Mouse (Mus musculus) heart, adult 2 months (tissue): ENCODE measurements around the gene Ikzf2. TPM values are rescaled to one million over a fixed set of nuclear protein-coding genes. Genes with fewer than 3 reads are reported as not detected.

ENCODE experiments used
- DNase-seq, 2 experiments: peaks; one replicate each; pipeline ENCODE4 v3.0.0; 2021
- H3K27ac ChIP-seq: fragments of 200-600 bp; 2 replicates; pipeline ENCODE4 v1.8.1; 2022
- H3K27me3 ChIP-seq: fragments of 200-500 bp; 2 replicates; pipeline ENCODE4 v1.6.1; 2012; ENCODE audit warnings: mild to moderate bottlenecking, low read length, inconsistent platforms, mixed read lengths; ENCODE audit not compliant: control insufficient read depth, insufficient read depth
- H3K36me3 ChIP-seq: fragments of 200-500 bp; 2 replicates; pipeline ENCODE4 v1.6.1; 2012; ENCODE audit warnings: low read length, inconsistent platforms; ENCODE audit not compliant: control insufficient read depth, insufficient read depth
- H3K4me1 ChIP-seq: fragments of 200-500 bp; 2 replicates; pipeline ENCODE4 v1.6.1; 2011; ENCODE audit warnings: low read length; ENCODE audit not compliant: control insufficient read depth, insufficient read depth
- H3K4me3 ChIP-seq: fragments of 200-600 bp; 2 replicates; pipeline ENCODE4 v1.8.1; 2022
- H3K79me2 ChIP-seq: fragments of 200-500 bp; replicated peaks from 2 replicates; pipeline ENCODE4 v1.6.1; 2012; ENCODE audit warnings: mild to moderate bottlenecking, inconsistent platforms, low read length, moderate library complexity, mixed read lengths; ENCODE audit not compliant: control insufficient read depth, insufficient read depth
- H3K9ac ChIP-seq: fragments of 200-500 bp; 2 replicates; pipeline ENCODE4 v1.6.1; 2012; ENCODE audit warnings: low read depth, mild to moderate bottlenecking, control low read depth, inconsistent platforms, low read length, mixed read lengths
- CTCF ChIP-seq: fragments of 200-600 bp; IDR thresholded peaks from 2 replicates; pipeline ENCODE4 v1.8.1; 2022; ENCODE audit warnings: antibody characterized with exemption, mild to moderate bottlenecking, moderate library complexity
- EP300 ChIP-seq: fragments of 200-500 bp; IDR thresholded peaks from 2 replicates; pipeline ENCODE4 v1.6.1; 2011; ENCODE audit warnings: low read depth, low read length, control low read depth; ENCODE audit not compliant: insufficient read depth
- POLR2A ChIP-seq: fragments of 200-500 bp; IDR thresholded peaks from 2 replicates; pipeline ENCODE4 v1.6.1; 2011; ENCODE audit warnings: mild to moderate bottlenecking, low read depth, low read length, control low read depth; ENCODE audit not compliant: insufficient read depth
- WGBS: fragments of 180-500 bp; shearing (Covaris S2); methylation state at CpG from one replicate; pipeline ENCODE4 v1.1.7; 2018; 5-methylcytosine and 5-hydroxymethylcytosine counted together
- intact Hi-C: fragments of 180-260 bp; cut with DNase I; formaldehyde crosslinking; loops from one replicate; pipeline ENCODE4 v1.15.1; 2025
- polyA plus RNA-seq: library from polyadenylated mRNA; depleted of rRNA; stranded (reverse); fragments of >200 nt; gene quantifications from 2 replicates; pipeline ENCODE4 v1.2.3, GENCODE M21; 2012
- total RNA-seq, 2 experiments: library from RNA; stranded (reverse); gene quantifications; 2 replicates each; pipeline ENCODE4 v1.2.3; 2021

The Ikzf2 gene
- total and polyA plus RNA-seq, 3 experiments, result 1.8 to 7.9 (median 6.1) TPM

DNA sequence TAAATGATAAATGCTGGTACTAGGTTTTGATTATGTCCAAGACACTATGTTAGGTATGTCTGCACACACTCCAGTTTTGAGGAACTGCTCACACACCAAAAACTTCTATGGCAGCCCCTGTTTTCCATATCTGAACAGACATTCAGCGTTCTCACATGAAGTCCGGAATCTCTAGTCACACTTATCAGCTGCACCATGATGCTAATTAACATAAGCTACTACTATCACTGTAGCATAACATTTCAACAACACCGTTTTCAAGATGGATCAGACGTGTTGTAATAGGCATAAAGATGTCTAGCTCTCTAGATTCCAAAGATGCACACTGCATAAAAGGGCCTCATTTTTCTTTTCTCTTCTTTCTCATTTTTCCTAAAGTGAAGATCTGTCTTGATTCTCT lies 43.9 kb downstream of the Ikzf2 start:
- no peak for DNase-seq
- H3K4me3 ChIP-seq, result no peak overlapping the region
- H3K27ac ChIP-seq, result no peak overlapping the region
- H3K4me1 ChIP-seq, result no peaks in the 10 kb centered on the region
- no peaks in the 10 kb centered on the region for H3K79me2 ChIP-seq
- no peak for TF ChIP-seq POLR2A
- no peak for TF ChIP-seq EP300
- no peak for TF ChIP-seq CTCF
- H3K9ac ChIP-seq, result no peak overlapping the region
- no peaks in the 10 kb centered on the region for H3K36me3 ChIP-seq
- intact Hi-C loops, result no loop called here
- H3K27me3 ChIP-seq, result no peaks in the 10 kb centered on the region
- WGBS, result 78% methylated on average over 4 of the region's 4 CpGs

DNA sequence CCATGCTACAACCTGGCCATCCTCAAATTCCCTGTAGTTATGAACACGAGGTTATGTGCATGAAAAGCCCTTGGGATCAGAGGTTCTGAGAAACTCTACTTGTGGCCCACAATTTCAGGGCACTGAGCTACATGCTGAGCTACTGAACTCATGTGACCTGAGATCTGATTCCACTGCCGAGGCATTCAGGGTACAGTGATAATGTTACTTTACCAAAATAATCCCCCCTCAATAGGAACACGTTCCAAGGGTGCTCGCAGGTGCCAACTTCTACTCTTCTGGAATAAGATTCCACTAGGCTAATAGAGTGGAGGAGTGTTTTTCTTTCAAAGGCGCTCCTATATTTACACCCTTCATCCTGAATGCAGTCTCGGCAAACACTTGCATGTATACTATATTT lies 45.1 kb downstream of the Ikzf2 start:
- intact Hi-C loops, result no loop called here
- no peaks in the 10 kb centered on the region for H3K27me3 ChIP-seq
- no peak for TF ChIP-seq POLR2A
- TF ChIP-seq EP300, result no peak
- TF ChIP-seq CTCF, result no peak
- no peaks in the 10 kb centered on the region for H3K4me1 ChIP-seq
- 61% methylated on average over 6 of the region's 6 CpGs for WGBS
- no peaks in the 10 kb centered on the region for H3K79me2 ChIP-seq
- no peak for DNase-seq
- no peaks in the 10 kb centered on the region for H3K36me3 ChIP-seq
- no peak overlapping the region for H3K9ac ChIP-seq
- H3K4me3 ChIP-seq, result no peak overlapping the region
- H3K27ac ChIP-seq, result no peak overlapping the region

DNA sequence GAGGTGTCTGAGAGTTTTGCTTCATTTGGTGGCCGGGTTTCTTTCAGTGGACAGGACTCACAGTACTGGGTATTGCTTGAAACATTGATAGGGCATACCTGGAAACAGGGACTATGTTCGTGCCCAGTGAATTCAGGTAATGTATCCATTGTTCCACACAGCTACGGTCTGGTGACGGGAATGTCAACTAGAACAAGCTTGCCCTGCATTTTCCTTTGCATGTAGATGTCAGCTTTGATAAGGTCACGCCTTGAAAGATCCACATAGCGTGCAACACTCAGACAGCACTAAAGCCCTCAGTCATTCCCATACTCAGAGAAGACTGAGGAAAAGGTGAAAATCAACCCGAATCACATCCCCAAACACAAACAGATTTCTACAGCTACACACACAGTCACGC lies 48.7 kb downstream of the Ikzf2 start:
- no peaks in the 10 kb centered on the region for H3K27me3 ChIP-seq
- WGBS, result 71% methylated on average over 8 of the region's 8 CpGs
- intact Hi-C loops, result no loop called here
- TF ChIP-seq CTCF, result no peak
- TF ChIP-seq EP300, result no peak
- no peak for TF ChIP-seq POLR2A
- DNase-seq, result no peak
- H3K79me2 ChIP-seq, result no peaks in the 10 kb centered on the region
- H3K27ac ChIP-seq, result no peak overlapping the region
- no peak overlapping the region for H3K4me3 ChIP-seq
- H3K4me1 ChIP-seq, result no peaks in the 10 kb centered on the region
- H3K36me3 ChIP-seq, result no peaks in the 10 kb centered on the region
- H3K9ac ChIP-seq, result no peak overlapping the region

DNA sequence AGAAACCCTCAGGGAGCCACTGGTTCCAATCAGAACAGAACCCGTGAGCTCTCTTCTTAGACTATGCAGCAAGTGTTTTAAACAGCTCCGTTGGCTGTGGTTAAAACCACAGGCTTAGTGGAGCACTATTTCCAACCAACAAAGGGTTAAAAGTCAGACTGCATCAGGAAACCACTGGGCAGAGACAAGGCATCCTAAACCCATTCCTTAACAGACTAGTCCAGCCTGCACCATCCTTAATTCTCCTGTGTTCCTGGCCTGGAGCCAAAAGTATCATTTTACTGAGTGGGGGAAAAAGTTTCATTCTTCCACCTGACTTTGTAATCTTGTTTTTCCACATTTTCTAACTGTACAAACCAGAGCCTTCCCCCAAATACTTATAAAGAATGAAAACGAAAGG lies 49.1 kb downstream of the Ikzf2 start:
- H3K27ac ChIP-seq, result no peak overlapping the region
- TF ChIP-seq POLR2A (no peak), EP300 (no peak), CTCF (no peak)
- H3K4me1 ChIP-seq, result no peaks in the 10 kb centered on the region
- intact Hi-C loops, result no loop called here
- H3K79me2 ChIP-seq, result no peaks in the 10 kb centered on the region
- H3K27me3 ChIP-seq, result no peaks in the 10 kb centered on the region
- WGBS, result 64% methylated on average over 3 of the region's 3 CpGs
- H3K9ac ChIP-seq, result no peak overlapping the region
- DNase-seq, result no peak
- no peak overlapping the region for H3K4me3 ChIP-seq
- no peaks in the 10 kb centered on the region for H3K36me3 ChIP-seq

DNA sequence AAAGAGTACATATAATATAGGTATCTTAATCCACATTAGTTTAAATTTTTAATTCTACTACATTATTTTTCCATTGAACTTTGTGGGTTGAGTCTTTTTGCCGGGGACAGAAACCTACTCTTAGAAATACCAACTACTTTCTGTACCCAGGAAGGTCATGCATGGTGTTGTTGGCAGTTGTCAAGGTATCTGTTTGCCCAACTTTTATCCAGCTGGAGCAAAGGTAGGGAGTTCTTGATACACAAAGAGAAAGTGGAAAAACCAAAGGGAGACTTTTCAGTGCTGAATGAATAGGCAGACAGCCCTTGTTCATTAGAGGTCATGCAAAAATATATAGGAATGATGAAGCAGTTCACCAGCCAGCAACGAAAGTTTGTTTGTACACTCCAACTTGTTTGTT lies 52.8 kb downstream of the Ikzf2 start:
- Histone ChIP-seq H3K9ac (no peak overlapping the region), H3K36me3 (no peaks in the 10 kb centered on the region), H3K27me3 (no peaks in the 10 kb centered on the region), H3K27ac (no peak overlapping the region), H3K4me1 (no peaks in the 10 kb centered on the region), H3K79me2 (no peaks in the 10 kb centered on the region), H3K4me3 (no peak overlapping the region)
- TF ChIP-seq EP300 (no peak), POLR2A (no peak), CTCF (no peak)
- 86% methylated on average over 2 of the region's 2 CpGs for WGBS
- intact Hi-C loops, result no loop called here
- DNase-seq, result no peak

- Histone ChIP-seq H3K27ac (no peak overlapping the region), H3K79me2 (no peaks in the 10 kb centered on the region), H3K27me3 (no peaks in the 10 kb centered on the region), H3K9ac (no peak overlapping the region), H3K4me1 (no peaks in the 10 kb centered on the region), H3K4me3 (no peak overlapping the region), H3K36me3 (no peaks in the 10 kb centered on the region)
- TF ChIP-seq CTCF, result no peak
- no peak for TF ChIP-seq EP300
- TF ChIP-seq POLR2A, result no peak
- DNase-seq, result no peak
- intact Hi-C loops, result no loop called here
- WGBS, result 59% methylated on average over 6 of the region's 6 CpGs
Observed at GRCm38 (mm10) chr1:69630508-69630907, 56.5 kb downstream of the Ikzf2 start.
